Mouse (Mus musculus): ENCODE measurements around the gene Taf4. TPM values are rescaled to one million over a fixed set of nuclear protein-coding genes. Genes with fewer than 3 reads are reported as not detected.

Gene Taf4
- polyA plus RNA-seq, 1 experiment, result 13.0 TPM

DNA sequence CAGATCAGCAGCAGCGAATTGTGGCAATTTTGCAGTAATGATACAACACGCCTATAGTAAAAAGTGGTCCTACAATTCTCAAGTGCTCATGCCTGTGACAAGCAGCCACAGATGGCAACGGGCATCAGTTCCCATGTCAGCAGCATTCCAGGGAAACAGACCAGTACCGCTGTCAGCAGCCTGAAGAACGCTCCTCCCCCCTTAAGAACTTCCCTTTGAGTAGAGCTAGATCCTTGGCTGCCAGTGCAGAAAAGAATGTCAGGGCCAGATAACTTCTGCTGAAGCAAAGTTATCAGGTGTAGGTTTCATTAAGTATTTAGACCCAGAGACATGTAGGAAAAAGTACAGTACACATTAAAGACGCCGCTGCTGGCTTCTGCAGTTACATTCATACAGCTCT, 8.4 kb upstream of the Taf4 start:
- no peaks in the 10 kb centered on the region for H3K36me3 ChIP-seq (ENCODE audit: control insufficient read depth, insufficient read depth, low read length)
- no peak overlapping the region for H3K27ac ChIP-seq (ENCODE audit: insufficient read depth, low read length)
- no peak for DNase-seq (ENCODE audit: low read depth in 1 of 2, low spot score in 2 of 2)
- WGBS, result 75% methylated on average over 7 of the region's 7 CpGs
- TF ChIP-seq POLR2A (IDR thresholded peaks at IDR 0.05; ENCODE audit: low read depth, low read length), result no peak
- TF ChIP-seq CTCF (IDR thresholded peaks at IDR 0.05; ENCODE audit: extremely low read depth, insufficient read depth, insufficient read length, insufficient replicate concordance), result no peak
- H3K4me1 ChIP-seq (ENCODE audit: control insufficient read depth, insufficient read depth, insufficient read length), result no peaks in the 10 kb centered on the region
- H3K27me3 ChIP-seq (ENCODE audit: control insufficient read depth, insufficient read depth, low read length), result no peaks in the 10 kb centered on the region
- H3K4me3 ChIP-seq (ENCODE audit: extremely low read depth, insufficient read depth, insufficient read length), result no peak overlapping the region

GRCm38 (mm10) chr2:179982715-179983114, 6.3 kb upstream of the Taf4 start:
- 91% methylated on average over 3 of the region's 3 CpGs for WGBS
- no peak overlapping the region for H3K27ac ChIP-seq (ENCODE audit: insufficient read depth, low read length)

DNA sequence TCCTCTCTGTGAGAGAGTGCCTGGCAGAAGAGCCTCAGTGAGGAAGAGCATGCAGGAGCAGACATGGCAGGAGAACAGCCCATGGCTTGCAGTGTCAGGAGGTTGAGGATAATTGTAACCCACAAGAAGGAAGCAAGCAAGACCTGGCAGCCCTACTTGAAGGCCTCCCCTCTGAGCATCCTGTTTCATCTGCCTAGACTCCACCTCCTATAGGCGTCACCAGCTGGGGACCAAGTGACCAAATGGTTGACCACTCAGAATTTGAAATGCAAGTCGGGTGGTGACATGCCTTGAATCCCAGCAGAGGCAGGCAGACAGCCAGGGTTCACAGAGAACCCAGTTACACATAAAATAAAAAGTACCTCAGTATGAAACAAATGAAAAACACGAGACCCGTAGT, 4.2 kb upstream of the Taf4 start:
- Histone ChIP-seq H3K27me3 (ENCODE audit: control insufficient read depth, insufficient read depth, low read length) (peaks cover 4% of the 10 kb centered on the region; the same call in 1 of the 2 replicates), H3K4me3 (ENCODE audit: extremely low read depth, insufficient read depth, insufficient read length) (no peak overlapping the region), H3K27ac (ENCODE audit: insufficient read depth, low read length) (no peak overlapping the region), H3K36me3 (ENCODE audit: control insufficient read depth, insufficient read depth, low read length) (no peaks in the 10 kb centered on the region), H3K4me1 (ENCODE audit: control insufficient read depth, insufficient read depth, insufficient read length) (peaks cover 5% of the 10 kb centered on the region)
- no peak for DNase-seq (ENCODE audit: low read depth in 1 of 2, low spot score in 2 of 2)
- 69% methylated on average over 4 of the region's 4 CpGs for WGBS
- TF ChIP-seq CTCF (IDR thresholded peaks at IDR 0.05; ENCODE audit: extremely low read depth, insufficient read depth, insufficient read length, insufficient replicate concordance), result no peak
- no peak for TF ChIP-seq POLR2A (IDR thresholded peaks at IDR 0.05; ENCODE audit: low read depth, low read length)

More at GRCm38 (mm10) chr2:179982715-179983114, 6.3 kb upstream of the Taf4 start:
- Histone ChIP-seq H3K27me3 (ENCODE audit: control insufficient read depth, insufficient read depth, low read length) (no peaks in the 10 kb centered on the region), H3K36me3 (ENCODE audit: control insufficient read depth, insufficient read depth, low read length) (no peaks in the 10 kb centered on the region), H3K4me1 (ENCODE audit: control insufficient read depth, insufficient read depth, insufficient read length) (peaks cover under 1% of the 10 kb centered on the region), H3K4me3 (ENCODE audit: extremely low read depth, insufficient read depth, insufficient read length) (no peak overlapping the region)
- no peak for TF ChIP-seq CTCF (IDR thresholded peaks at IDR 0.05; ENCODE audit: extremely low read depth, insufficient read depth, insufficient read length, insufficient replicate concordance)
- no peak for TF ChIP-seq POLR2A (IDR thresholded peaks at IDR 0.05; ENCODE audit: low read depth, low read length)
- DNase-seq (ENCODE audit: low read depth in 1 of 2, low spot score in 2 of 2), result no peak

GRCm38 (mm10) chr2:179979836-179980235, 3.4 kb upstream of the Taf4 start:
- no peaks in the 10 kb centered on the region for H3K36me3 ChIP-seq (ENCODE audit: control insufficient read depth, insufficient read depth, low read length)
- peaks cover 6% of the 10 kb centered on the region for H3K27me3 ChIP-seq (ENCODE audit: control insufficient read depth, insufficient read depth, low read length)
- WGBS, result 84% methylated on average over 8 of the region's 8 CpGs
- H3K4me1 ChIP-seq (ENCODE audit: control insufficient read depth, insufficient read depth, insufficient read length), result peaks cover 9% of the 10 kb centered on the region
- no peak overlapping the region for H3K4me3 ChIP-seq (ENCODE audit: extremely low read depth, insufficient read depth, insufficient read length)
- TF ChIP-seq POLR2A (IDR thresholded peaks at IDR 0.05; ENCODE audit: low read depth, low read length) (no peak), CTCF (IDR thresholded peaks at IDR 0.05; ENCODE audit: extremely low read depth, insufficient read depth, insufficient read length, insufficient replicate concordance) (no peak)
- DNase-seq (ENCODE audit: low read depth in 1 of 2, low spot score in 2 of 2), result no peak
- H3K27ac ChIP-seq (ENCODE audit: insufficient read depth, low read length), result no peak overlapping the region

DNA sequence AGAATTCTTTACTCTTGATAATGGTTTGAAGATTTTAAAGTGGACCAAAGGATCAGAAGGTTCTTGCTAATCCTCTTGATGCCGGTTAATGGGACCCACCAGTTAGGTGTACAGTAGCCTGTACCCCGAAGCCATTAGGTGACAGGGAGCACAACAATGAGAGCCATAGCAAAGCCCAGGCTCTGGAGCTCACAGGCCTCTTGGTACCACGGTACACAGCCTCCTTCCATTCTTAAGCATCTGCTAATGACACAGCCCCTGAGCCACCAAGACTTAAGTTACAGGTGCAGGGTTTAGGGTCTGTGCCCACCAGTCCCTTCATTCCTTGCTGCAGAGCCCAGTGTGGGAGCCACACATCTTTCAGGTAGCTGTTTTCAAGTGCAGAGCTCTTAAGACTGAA, 1.8 kb upstream of the Taf4 start:
- Histone ChIP-seq H3K4me3 (ENCODE audit: extremely low read depth, insufficient read depth, insufficient read length) (no peak overlapping the region), H3K4me1 (ENCODE audit: control insufficient read depth, insufficient read depth, insufficient read length) (peaks cover 12% of the 10 kb centered on the region), H3K27ac (ENCODE audit: insufficient read depth, low read length) (no peak overlapping the region), H3K36me3 (ENCODE audit: control insufficient read depth, insufficient read depth, low read length) (no peaks in the 10 kb centered on the region), H3K27me3 (ENCODE audit: control insufficient read depth, insufficient read depth, low read length) (peaks cover 7% of the 10 kb centered on the region)
- no peak for DNase-seq (ENCODE audit: low read depth in 1 of 2, low spot score in 2 of 2)
- TF ChIP-seq POLR2A (IDR thresholded peaks at IDR 0.05; ENCODE audit: low read depth, low read length) (no peak), CTCF (IDR thresholded peaks at IDR 0.05; ENCODE audit: extremely low read depth, insufficient read depth, insufficient read length, insufficient replicate concordance) (no peak)
- 92% methylated on average over 3 of the region's 3 CpGs for WGBS

DNA sequence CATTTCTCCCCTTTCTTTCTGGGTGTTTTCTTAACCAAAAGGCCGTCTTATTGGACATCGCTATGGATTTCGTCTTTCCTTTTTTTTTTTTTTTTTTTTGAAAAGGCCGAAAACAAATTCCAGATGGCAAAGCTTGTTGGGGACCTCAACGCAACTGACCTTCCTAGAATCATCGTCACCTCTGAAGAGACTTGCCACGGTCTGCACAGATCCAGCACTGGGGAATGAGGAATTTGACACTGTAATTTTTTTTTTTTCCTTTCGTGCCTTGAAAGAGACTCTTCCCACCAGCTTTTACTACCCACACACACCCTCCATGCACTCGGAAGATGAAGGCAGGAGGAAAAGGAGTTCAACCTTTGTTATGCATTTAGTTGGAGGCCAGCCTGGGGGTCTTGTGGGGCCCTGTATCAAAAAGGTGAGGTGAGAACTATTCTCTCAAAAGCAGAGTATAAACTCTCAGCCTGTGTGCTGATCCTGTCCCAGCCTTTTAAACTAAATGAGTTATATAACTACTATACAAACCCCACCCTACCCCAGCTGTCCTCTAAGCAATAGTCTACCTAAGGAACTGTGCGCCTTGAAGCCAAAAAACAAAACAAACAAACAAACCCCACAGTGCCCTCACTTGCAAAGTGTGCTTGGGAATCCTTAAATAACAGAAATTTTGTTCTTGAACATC, 1.0 kb upstream of the Taf4 start:
- 20% methylated on average over 10 of the region's 10 CpGs for WGBS

GRCm38 (mm10) chr2:179976295-179976627, 185 bp downstream of the Taf4 start:
- H3K27me3 ChIP-seq (ENCODE audit: control insufficient read depth, insufficient read depth, low read length), result peaks cover 7% of the 10 kb centered on the region
- DNase-seq (ENCODE audit: low read depth in 1 of 2, low spot score in 2 of 2), result no peak
- 8% methylated on average over 53 of the region's 54 CpGs for WGBS
- no peak for TF ChIP-seq POLR2A (IDR thresholded peaks at IDR 0.05; ENCODE audit: low read depth, low read length)
- TF ChIP-seq CTCF (IDR thresholded peaks at IDR 0.05; ENCODE audit: extremely low read depth, insufficient read depth, insufficient read length, insufficient replicate concordance), result no peak
- peaks cover 12% of the 10 kb centered on the region for H3K4me1 ChIP-seq (ENCODE audit: control insufficient read depth, insufficient read depth, insufficient read length)
- peak overlapping the region; percentile 99 for H3K4me3 ChIP-seq (ENCODE audit: extremely low read depth, insufficient read depth, insufficient read length)
- H3K36me3 ChIP-seq (ENCODE audit: control insufficient read depth, insufficient read depth, low read length), result no peaks in the 10 kb centered on the region
- peak overlapping the region; percentile 83 for H3K27ac ChIP-seq (ENCODE audit: insufficient read depth, low read length)

More for the DNA sequence above, 1.0 kb upstream of the Taf4 start:
- no peak for TF ChIP-seq POLR2A (IDR thresholded peaks at IDR 0.05; ENCODE audit: low read depth, low read length)
- H3K4me1 ChIP-seq (ENCODE audit: control insufficient read depth, insufficient read depth, insufficient read length), result peaks cover 12% of the 10 kb centered on the region
- H3K27me3 ChIP-seq (ENCODE audit: control insufficient read depth, insufficient read depth, low read length), result peaks cover 7% of the 10 kb centered on the region
- peak overlapping the region; percentile 91 for H3K4me3 ChIP-seq (ENCODE audit: extremely low read depth, insufficient read depth, insufficient read length)
- H3K36me3 ChIP-seq (ENCODE audit: control insufficient read depth, insufficient read depth, low read length), result no peaks in the 10 kb centered on the region
- no peak for DNase-seq (ENCODE audit: low read depth in 1 of 2, low spot score in 2 of 2)
- H3K27ac ChIP-seq (ENCODE audit: insufficient read depth, low read length), result peak overlapping the region; percentile 97; the same call in 1 of the 2 replicates

All from spleen, adult 2 months (tissue).